Mouse (Mus musculus) midbrain, postnatal 0 days (tissue): ENCODE results near the gene Msrb1. TPM values are rescaled to one million over a fixed set of nuclear protein-coding genes. Genes with fewer than 3 reads are reported as not detected.

Source experiments
- ATAC-seq: fragments of 200-750 bp; cut with Nextera tagmentation; 2 replicates; pipeline ENCODE4 v1.8.0; 2017; ENCODE audit warnings: moderate number of reproducible peaks, mild to moderate bottlenecking, moderate TSS enrichment, moderate library complexity; ENCODE audit not compliant: low FRiP score
- DNase-seq: peaks from one replicate; pipeline ENCODE4 v3.0.0-alpha.2; 2015; ENCODE audit warnings: low spot score
- H3K27ac ChIP-seq: fragments of 300-500 bp; sonication (generic); 2 replicates; pipeline ENCODE4 v1.5.1; 2014; ENCODE audit warnings: low read depth, mild to moderate bottlenecking, low read length, mixed read lengths
- H3K27me3 ChIP-seq: fragments of 300-500 bp; sonication (generic); 2 replicates; pipeline ENCODE4 v1.6.1; 2014; ENCODE audit warnings: low read length, control low read depth, mixed read lengths; ENCODE audit not compliant: insufficient read depth
- H3K36me3 ChIP-seq: fragments of 300-500 bp; sonication (generic); 2 replicates; pipeline ENCODE4 v1.6.1; 2014; ENCODE audit warnings: low read length, control low read depth, mixed read lengths; ENCODE audit not compliant: insufficient read depth
- H3K4me1 ChIP-seq: fragments of 300-500 bp; sonication (generic); 2 replicates; pipeline ENCODE4 v1.6.1; 2014; ENCODE audit warnings: mild to moderate bottlenecking, control low read depth, antibody characterized with exemption, low read length, mixed read lengths; ENCODE audit not compliant: insufficient read depth
- H3K4me2 ChIP-seq: fragments of 300-500 bp; sonication (generic); 2 replicates; pipeline ENCODE4 v1.6.1; 2014; ENCODE audit warnings: low read depth, mild to moderate bottlenecking, low read length, mixed read lengths; ENCODE audit not compliant: poor library complexity, severe bottlenecking
- H3K4me3 ChIP-seq: fragments of 300-500 bp; sonication (generic); 2 replicates; pipeline ENCODE4 v1.5.1; 2014; ENCODE audit warnings: low read depth, mild to moderate bottlenecking, low read length, moderate library complexity
- H3K9ac ChIP-seq: fragments of 300-500 bp; sonication (generic); replicated peaks from 2 replicates; pipeline ENCODE4 v1.6.1; 2014; ENCODE audit warnings: mild to moderate bottlenecking, low read length, moderate library complexity, mixed read lengths; ENCODE audit not compliant: poor library complexity, severe bottlenecking
- H3K9me3 ChIP-seq: fragments of 300-500 bp; sonication (generic); 2 replicates; pipeline ENCODE4 v1.6.1; 2016; ENCODE audit warnings: low read length, control low read depth
- CTCF ChIP-seq: IDR thresholded peaks from 2 replicates; pipeline ENCODE4 v1.5.1; 2016; ENCODE audit warnings: antibody characterized with exemption, mild to moderate bottlenecking
- WGBS: fragments of 180-500 bp; shearing (Covaris S2); extraction: QIAGEN DNeasy Blood & Tissue Kit; methylation state at CpG from one replicate; pipeline ENCODE4 v1.1.7; 2014; 5-methylcytosine and 5-hydroxymethylcytosine counted together
- polyA plus RNA-seq: library from polyadenylated mRNA; unstranded; fragments of >200 nt; fragmentation: Nextera tagmentation; extraction: Ambion mirVana; gene quantifications from 2 replicates; pipeline ENCODE4 v1.2.1, GENCODE M21; 2015
- total RNA-seq: library from RNA; depleted of rRNA; stranded (reverse); fragments of >200 nt; gene quantifications from 2 replicates; pipeline ENCODE4 v1.2.3, GENCODE M21; 2014

The Msrb1 gene
- total and polyA plus RNA-seq, 2 experiments from 2014 or later = 9.6 to 22.6 TPM

- H3K36me3 ChIP-seq = peaks cover 38% of the 10 kb centered on the region
- no peak overlapping the region for H3K9ac ChIP-seq
- no peak for TF ChIP-seq CTCF
- DNase-seq (no peak), ATAC-seq (no peak)
- H3K4me2 ChIP-seq = no peak overlapping the region
- no peak overlapping the region for H3K27ac ChIP-seq
- no peaks in the 10 kb centered on the region for H3K4me1 ChIP-seq
- WGBS = 95% methylated on average over 3 of the region's 3 CpGs
- H3K4me3 ChIP-seq = no peak overlapping the region
- no peaks in the 10 kb centered on the region for H3K9me3 ChIP-seq
- H3K27me3 ChIP-seq = no peaks in the 10 kb centered on the region
Measured at GRCm38 (mm10) chr17:24705821-24706220, 30.6 kb upstream of the Msrb1 start.

GRCm38 (mm10) chr17:24706982-24707800 lies 29.3 kb upstream of the Msrb1 start, which contains the start of gene Tbl3:
Gene Tbl3 (minus strand): TSS chr17:24707660.
- H3K27me3 ChIP-seq = no peaks in the 10 kb centered on the region
- WGBS = 3% methylated on average over 32 of the region's 32 CpGs
- no peaks in the 10 kb centered on the region for H3K4me1 ChIP-seq
- TF ChIP-seq CTCF = no peak; the same call in 1 of the 2 replicates
- H3K4me3 ChIP-seq = peak within 1 kb of the TSS; percentile 72
- peak within 1 kb of the TSS; percentile 77 for H3K27ac ChIP-seq
- DNase-seq (peak; percentile 97), ATAC-seq (peak; percentile 89)
- peaks cover 24% of the 10 kb centered on the region for H3K36me3 ChIP-seq
- peak within 1 kb of the TSS; percentile 66 for H3K4me2 ChIP-seq
- no peaks in the 10 kb centered on the region for H3K9me3 ChIP-seq
- peak within 1 kb of the TSS; percentile 68 for H3K9ac ChIP-seq

DNA sequence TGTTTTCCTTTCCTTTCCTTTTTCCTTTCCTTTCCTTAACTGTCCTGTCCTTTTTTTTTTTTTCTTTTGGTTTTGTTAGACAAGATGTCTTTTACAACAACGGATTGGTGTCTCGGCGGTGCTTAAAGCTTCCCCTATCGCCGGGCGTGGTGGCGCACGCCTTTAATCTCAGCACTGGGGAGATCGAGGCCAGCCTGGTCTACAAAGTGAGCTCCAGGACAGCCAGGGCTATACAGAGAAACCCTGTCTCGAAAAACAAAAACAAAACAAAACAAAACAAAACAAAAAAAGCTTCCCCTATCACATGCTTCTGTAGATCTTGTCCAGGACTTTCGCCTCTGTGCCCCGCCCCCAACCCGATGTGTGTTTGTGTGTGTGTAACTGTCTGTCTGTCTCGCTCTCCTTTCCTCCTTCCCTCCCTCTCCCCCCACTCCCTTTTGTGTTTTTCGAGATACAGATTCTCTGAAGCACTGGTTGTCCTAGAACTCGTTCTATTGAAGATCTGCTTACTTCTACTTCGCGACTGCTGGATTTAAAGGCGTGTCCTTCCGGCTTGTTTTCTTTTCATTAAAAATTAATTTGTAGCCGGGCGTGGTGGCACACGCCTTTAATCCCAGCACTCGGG lies 28.5 kb upstream of the Msrb1 start:
- ATAC-seq (peak; percentile 59; the same call in 1 of the 2 replicates), DNase-seq (no peak)

GRCm38 (mm10) chr17:24708646-24709045 lies 27.8 kb upstream of the Msrb1 start:
- DNase-seq = no peak
- Histone ChIP-seq H3K4me3 (no peak overlapping the region), H3K4me2 (no peak overlapping the region), H3K9ac (no peak overlapping the region), H3K27me3 (no peaks in the 10 kb centered on the region), H3K4me1 (no peaks in the 10 kb centered on the region), H3K27ac (no peak overlapping the region), H3K36me3 (peaks cover 17% of the 10 kb centered on the region), H3K9me3 (no peaks in the 10 kb centered on the region)
- peak; percentile 66 for TF ChIP-seq CTCF
- ATAC-seq = no peak
- 30% methylated on average over 2 of the region's 2 CpGs for WGBS

More for the DNA sequence above, 28.5 kb upstream of the Msrb1 start:
- H3K4me2 ChIP-seq = peak overlapping the region; percentile 66
- H3K27me3 ChIP-seq = no peaks in the 10 kb centered on the region
- H3K4me3 ChIP-seq = peak overlapping the region; percentile 72
- no peaks in the 10 kb centered on the region for H3K4me1 ChIP-seq
- no peaks in the 10 kb centered on the region for H3K9me3 ChIP-seq
- H3K36me3 ChIP-seq = peaks cover 19% of the 10 kb centered on the region
- TF ChIP-seq CTCF = no peak
- H3K9ac ChIP-seq = peak overlapping the region; percentile 68; the same call in 1 of the 2 replicates
- H3K27ac ChIP-seq = peak overlapping the region; percentile 77; the same call in 1 of the 2 replicates
- WGBS = 5% methylated on average over 24 of the region's 24 CpGs

GRCm38 (mm10) chr17:24715556-24715955 lies 20.9 kb upstream of the Msrb1 start:
- Histone ChIP-seq H3K27ac (no peak overlapping the region), H3K9ac (no peak overlapping the region), H3K27me3 (no peaks in the 10 kb centered on the region), H3K36me3 (peaks cover 3% of the 10 kb centered on the region; the same call in 1 of the 2 replicates), H3K4me1 (no peaks in the 10 kb centered on the region; the same call in 1 of the 2 replicates), H3K4me2 (no peak overlapping the region), H3K4me3 (no peak overlapping the region), H3K9me3 (no peaks in the 10 kb centered on the region)
- TF ChIP-seq CTCF = no peak
- DNase-seq (no peak), ATAC-seq (no peak)
- 19% methylated on average over 6 of the region's 6 CpGs for WGBS
